Mouse (Mus musculus): ENCODE measurements around the gene Vsnl1. TPM values are rescaled to one million over a fixed set of nuclear protein-coding genes. Genes with fewer than 3 reads are reported as not detected.

Vsnl1 gene
- polyA plus RNA-seq, 1 experiment from 2014 or later, result 0.61 TPM

DNA sequence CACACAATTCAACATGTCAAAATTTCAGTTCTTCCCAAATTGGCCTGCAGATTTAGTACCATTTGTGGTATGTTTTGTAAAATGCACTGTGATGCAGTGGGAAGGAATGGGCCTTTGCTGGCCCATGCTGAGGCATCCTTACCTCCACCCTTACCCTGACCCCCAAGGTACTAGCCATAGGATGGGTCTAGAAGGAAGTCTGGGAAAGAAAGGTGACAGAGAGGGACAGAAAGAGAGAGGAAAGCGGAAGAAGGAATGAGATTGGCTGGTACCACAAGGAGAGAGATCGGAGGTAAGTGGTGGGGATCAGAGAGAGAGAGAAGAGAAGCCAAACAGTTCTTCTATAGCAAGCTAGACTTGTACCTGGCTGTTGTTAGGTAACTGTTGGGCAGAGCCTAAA, 125.3 kb downstream of the Vsnl1 start:
- ATAC-seq, result no peak
- H3K36me3 ChIP-seq (ENCODE audit: control insufficient read depth, insufficient read depth, low read length), result 0 out of 2 replicates have a peak, but pooled peaks cover 2% of the 10 kb centered on the region
- H3K4me2 ChIP-seq (ENCODE audit: low read depth, low read length), result no peak overlapping the region
- no peak overlapping the region for H3K27ac ChIP-seq (ENCODE audit: low read length)
- H3K27me3 ChIP-seq (replicated peaks; ENCODE audit: control insufficient read depth, insufficient read depth, low read length), result no peaks in the 10 kb centered on the region
- no peak overlapping the region for H3K4me3 ChIP-seq (ENCODE audit: low read length)
- no peaks in the 10 kb centered on the region for H3K9me3 ChIP-seq (ENCODE audit: control insufficient read depth, low read length)
- H3K9ac ChIP-seq (ENCODE audit: low read depth, low read length), result no peak overlapping the region
- 96% methylated on average over 2 of the region's 2 CpGs for WGBS
- no peaks in the 10 kb centered on the region for H3K4me1 ChIP-seq (ENCODE audit: control insufficient read depth, insufficient read depth, low read length)

DNA sequence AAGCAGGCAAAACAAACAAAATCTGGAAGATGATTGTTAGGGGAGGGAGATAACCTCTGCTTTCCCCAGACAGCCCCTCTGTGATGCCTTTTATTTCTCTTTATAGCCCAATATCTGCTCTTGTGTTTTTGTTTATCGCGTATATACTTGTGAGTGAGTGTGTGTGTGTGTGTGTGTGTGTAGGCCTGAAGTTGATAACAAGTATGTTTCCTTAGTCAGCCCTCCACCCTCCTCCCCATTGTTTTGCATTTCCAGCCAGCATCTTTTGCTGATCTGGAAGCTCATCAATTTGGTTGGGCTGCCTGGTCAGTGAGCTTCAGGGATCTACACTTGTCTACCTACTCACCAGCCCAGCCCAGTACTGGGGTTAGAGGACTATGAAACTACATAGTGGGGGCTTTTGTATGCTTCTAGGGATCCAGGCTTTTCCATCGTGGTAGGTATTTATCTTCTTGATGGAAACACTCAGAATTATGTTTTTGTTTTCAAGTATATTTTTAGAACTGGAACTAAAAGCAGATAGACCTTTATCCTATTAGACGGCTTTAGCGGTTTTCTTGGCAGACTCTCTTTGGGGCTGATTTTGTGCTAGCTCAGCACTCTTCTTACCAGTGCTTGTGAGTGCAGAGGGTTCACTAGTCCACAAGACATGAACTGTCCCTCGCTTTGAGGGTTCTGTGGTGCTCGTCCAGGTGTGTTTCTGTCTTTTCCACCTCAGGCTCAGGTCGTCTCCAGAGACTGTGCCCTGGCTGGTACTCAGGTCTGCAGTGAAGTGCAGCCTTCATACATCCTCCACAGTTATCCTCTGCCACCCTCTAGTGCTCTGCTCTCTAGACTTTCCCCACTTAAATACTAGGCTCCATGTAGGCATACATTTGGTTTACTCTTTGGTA, 129.4 kb downstream of the Vsnl1 start:
- H3K27ac ChIP-seq (ENCODE audit: low read length), result no peak overlapping the region
- H3K27me3 ChIP-seq (replicated peaks; ENCODE audit: control insufficient read depth, insufficient read depth, low read length), result no peaks in the 10 kb centered on the region
- no peaks in the 10 kb centered on the region for H3K9me3 ChIP-seq (ENCODE audit: control insufficient read depth, low read length)
- H3K9ac ChIP-seq (ENCODE audit: low read depth, low read length), result no peak overlapping the region
- ATAC-seq, result no peak
- H3K4me2 ChIP-seq (ENCODE audit: low read depth, low read length), result no peak overlapping the region
- no peak overlapping the region for H3K4me3 ChIP-seq (ENCODE audit: low read length)
- WGBS, result 91% methylated on average over 8 of the region's 8 CpGs
- 0 out of 2 replicates have a peak, but pooled peaks cover 4% of the 10 kb centered on the region for H3K36me3 ChIP-seq (ENCODE audit: control insufficient read depth, insufficient read depth, low read length)
- H3K4me1 ChIP-seq (ENCODE audit: control insufficient read depth, insufficient read depth, low read length), result no peaks in the 10 kb centered on the region

DNA sequence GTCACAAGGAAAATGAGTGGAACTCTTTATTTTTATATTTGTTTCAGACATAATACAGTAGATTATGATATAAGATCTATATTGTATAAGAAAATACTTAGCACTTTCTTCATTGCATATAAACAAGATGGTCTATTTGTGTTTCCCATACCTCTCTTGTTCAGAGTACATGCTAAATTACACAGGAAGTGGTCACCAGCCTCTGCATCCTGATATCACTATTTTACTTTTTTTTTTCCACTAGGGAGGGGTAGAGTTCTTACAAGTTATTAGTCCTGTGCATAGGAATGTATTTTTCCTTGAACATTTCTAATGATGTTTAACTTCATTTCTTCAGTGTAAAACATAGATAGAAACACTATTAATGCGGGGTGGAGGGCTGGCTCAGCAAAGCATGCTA, 135.6 kb downstream of the Vsnl1 start:
- H3K27me3 ChIP-seq (replicated peaks; ENCODE audit: control insufficient read depth, insufficient read depth, low read length), result no peaks in the 10 kb centered on the region
- no peaks in the 10 kb centered on the region for H3K4me1 ChIP-seq (ENCODE audit: control insufficient read depth, insufficient read depth, low read length)
- H3K9ac ChIP-seq (ENCODE audit: low read depth, low read length), result no peak overlapping the region
- H3K4me3 ChIP-seq (ENCODE audit: low read length), result no peak overlapping the region
- H3K27ac ChIP-seq (ENCODE audit: low read length), result no peak overlapping the region
- H3K9me3 ChIP-seq (ENCODE audit: control insufficient read depth, low read length), result no peaks in the 10 kb centered on the region
- ATAC-seq, result no peak
- no peak overlapping the region for H3K4me2 ChIP-seq (ENCODE audit: low read depth, low read length)
- H3K36me3 ChIP-seq (ENCODE audit: control insufficient read depth, insufficient read depth, low read length), result 0 out of 2 replicates have a peak, but pooled peaks cover 2% of the 10 kb centered on the region
- 86% methylated on average over 1 of the region's 1 CpGs for WGBS

DNA sequence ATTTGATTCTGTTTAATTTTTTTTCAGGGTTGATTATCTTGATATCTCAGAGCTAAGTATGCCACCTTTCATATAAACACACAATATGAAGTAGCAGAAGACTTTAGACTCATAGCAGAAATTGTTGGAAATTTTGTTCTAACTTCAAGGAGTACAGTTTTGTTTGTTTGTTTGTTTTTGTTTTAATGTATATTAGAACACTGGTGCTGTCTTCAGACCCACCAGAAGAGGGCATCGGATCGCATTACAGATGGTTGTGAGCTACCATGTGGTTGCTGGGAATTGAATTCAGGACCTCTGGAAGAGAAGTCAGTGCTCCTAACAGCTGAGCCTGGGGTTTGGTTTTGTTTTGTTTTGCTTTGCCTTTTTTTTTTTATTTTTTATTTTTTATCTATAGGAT, 150.0 kb downstream of the Vsnl1 start:
- Histone ChIP-seq H3K9ac (ENCODE audit: low read depth, low read length) (no peak overlapping the region), H3K4me3 (ENCODE audit: low read length) (no peak overlapping the region), H3K4me1 (ENCODE audit: control insufficient read depth, insufficient read depth, low read length) (no peaks in the 10 kb centered on the region), H3K9me3 (ENCODE audit: control insufficient read depth, low read length) (no peaks in the 10 kb centered on the region), H3K27me3 (replicated peaks; ENCODE audit: control insufficient read depth, insufficient read depth, low read length) (no peaks in the 10 kb centered on the region), H3K4me2 (ENCODE audit: low read depth, low read length) (no peak overlapping the region), H3K36me3 (ENCODE audit: control insufficient read depth, insufficient read depth, low read length) (0 out of 2 replicates have a peak, but pooled peaks cover 3% of the 10 kb centered on the region), H3K27ac (ENCODE audit: low read length) (no peak overlapping the region)
- ATAC-seq, result no peak
- 88% methylated on average over 2 of the region's 2 CpGs for WGBS

GRCm38 (mm10) chr12:11281584-11281983, 154.8 kb downstream of the Vsnl1 start:
- Histone ChIP-seq H3K4me3 (ENCODE audit: low read length) (no peak overlapping the region), H3K27me3 (replicated peaks; ENCODE audit: control insufficient read depth, insufficient read depth, low read length) (no peaks in the 10 kb centered on the region), H3K36me3 (ENCODE audit: control insufficient read depth, insufficient read depth, low read length) (peaks cover 4% of the 10 kb centered on the region; the same call in 1 of the 2 replicates), H3K9me3 (ENCODE audit: control insufficient read depth, low read length) (no peaks in the 10 kb centered on the region), H3K4me2 (ENCODE audit: low read depth, low read length) (no peak overlapping the region), H3K4me1 (ENCODE audit: control insufficient read depth, insufficient read depth, low read length) (no peaks in the 10 kb centered on the region), H3K27ac (ENCODE audit: low read length) (no peak overlapping the region), H3K9ac (ENCODE audit: low read depth, low read length) (no peak overlapping the region)
- WGBS, result 93% methylated on average over 2 of the region's 2 CpGs
- no peak for ATAC-seq

DNA sequence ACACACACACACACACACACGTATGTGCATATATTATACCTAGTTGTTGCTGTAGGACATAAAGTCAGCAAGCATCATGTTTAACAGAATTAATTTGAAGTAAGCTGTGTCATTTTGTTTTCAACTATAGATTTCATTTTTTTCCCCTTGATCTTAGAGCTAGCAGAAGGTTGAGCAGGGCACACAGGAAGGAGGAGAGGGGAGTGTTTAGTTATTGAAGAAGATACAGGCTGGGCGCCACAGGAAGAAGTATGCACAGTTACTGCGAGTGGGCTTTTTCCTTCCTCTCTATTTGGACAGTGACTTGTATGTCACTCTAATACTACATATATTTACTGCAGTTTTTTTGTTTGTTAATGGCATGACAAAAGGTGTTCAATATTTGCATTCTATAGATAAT, 156.5 kb downstream of the Vsnl1 start:
- H3K27me3 ChIP-seq (replicated peaks; ENCODE audit: control insufficient read depth, insufficient read depth, low read length), result no peaks in the 10 kb centered on the region
- no peaks in the 10 kb centered on the region for H3K4me1 ChIP-seq (ENCODE audit: control insufficient read depth, insufficient read depth, low read length)
- no peak for ATAC-seq
- no peak overlapping the region for H3K4me3 ChIP-seq (ENCODE audit: low read length)
- WGBS, result 86% methylated on average over 3 of the region's 3 CpGs
- H3K36me3 ChIP-seq (ENCODE audit: control insufficient read depth, insufficient read depth, low read length), result peaks cover 4% of the 10 kb centered on the region; the same call in 1 of the 2 replicates
- no peaks in the 10 kb centered on the region for H3K9me3 ChIP-seq (ENCODE audit: control insufficient read depth, low read length)
- no peak overlapping the region for H3K4me2 ChIP-seq (ENCODE audit: low read depth, low read length)
- no peak overlapping the region for H3K9ac ChIP-seq (ENCODE audit: low read depth, low read length)
- no peak overlapping the region for H3K27ac ChIP-seq (ENCODE audit: low read length)

DNA sequence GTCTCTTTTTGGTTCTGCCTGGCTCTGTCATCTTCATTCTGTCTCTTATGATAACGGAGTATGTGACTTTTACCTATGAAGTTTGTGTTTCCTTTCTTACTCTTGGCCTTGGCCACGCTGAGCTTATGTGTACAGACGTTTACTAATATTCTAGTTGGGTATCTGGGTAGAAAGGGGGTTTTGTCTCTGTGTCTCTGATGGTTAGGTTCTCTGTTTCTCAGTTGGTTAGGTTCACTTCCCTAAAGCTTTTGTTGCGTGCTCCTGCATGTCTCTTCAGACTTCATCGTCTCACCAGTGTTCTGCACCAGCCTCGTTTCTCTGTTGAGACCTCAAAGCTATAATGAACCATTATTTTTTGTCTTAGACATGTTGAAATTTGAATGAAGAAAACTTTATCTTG, 159.2 kb downstream of the Vsnl1 start:
- H3K9me3 ChIP-seq (ENCODE audit: control insufficient read depth, low read length), result no peaks in the 10 kb centered on the region
- no peak overlapping the region for H3K4me2 ChIP-seq (ENCODE audit: low read depth, low read length)
- H3K4me3 ChIP-seq (ENCODE audit: low read length), result no peak overlapping the region
- peaks cover 6% of the 10 kb centered on the region; the same call in 1 of the 2 replicates for H3K36me3 ChIP-seq (ENCODE audit: control insufficient read depth, insufficient read depth, low read length)
- ATAC-seq, result no peak
- 93% methylated on average over 6 of the region's 6 CpGs for WGBS
- H3K27me3 ChIP-seq (replicated peaks; ENCODE audit: control insufficient read depth, insufficient read depth, low read length), result no peaks in the 10 kb centered on the region
- H3K9ac ChIP-seq (ENCODE audit: low read depth, low read length), result no peak overlapping the region
- no peaks in the 10 kb centered on the region for H3K4me1 ChIP-seq (ENCODE audit: control insufficient read depth, insufficient read depth, low read length)
- no peak overlapping the region for H3K27ac ChIP-seq (ENCODE audit: low read length)

DNA sequence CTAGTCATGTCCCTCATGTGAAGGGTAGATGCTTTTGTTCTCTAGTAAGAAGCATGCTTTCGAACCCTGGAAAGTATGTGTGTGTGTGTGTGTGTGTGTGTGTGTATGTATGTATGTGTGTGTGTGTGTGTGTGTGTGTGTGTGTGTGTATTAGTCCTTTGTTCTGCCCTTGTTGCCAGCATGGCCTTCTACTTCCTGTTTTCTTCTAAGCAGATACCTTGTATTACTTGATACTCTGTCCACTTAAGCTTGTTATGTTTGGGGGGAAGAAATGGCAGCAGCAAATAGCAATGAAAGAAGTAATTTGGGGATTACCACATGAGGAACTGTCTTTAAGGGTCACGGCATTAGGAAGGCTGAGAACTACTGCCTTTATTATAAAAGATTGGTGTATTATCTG, 159.8 kb downstream of the Vsnl1 start:
- H3K4me3 ChIP-seq (ENCODE audit: low read length), result no peak overlapping the region
- no peaks in the 10 kb centered on the region for H3K27me3 ChIP-seq (replicated peaks; ENCODE audit: control insufficient read depth, insufficient read depth, low read length)
- no peak for ATAC-seq
- H3K9me3 ChIP-seq (ENCODE audit: control insufficient read depth, low read length), result no peaks in the 10 kb centered on the region
- 89% methylated on average over 2 of the region's 2 CpGs for WGBS
- H3K4me1 ChIP-seq (ENCODE audit: control insufficient read depth, insufficient read depth, low read length), result no peaks in the 10 kb centered on the region
- H3K36me3 ChIP-seq (ENCODE audit: control insufficient read depth, insufficient read depth, low read length), result peaks cover 6% of the 10 kb centered on the region; the same call in 1 of the 2 replicates
- H3K9ac ChIP-seq (ENCODE audit: low read depth, low read length), result no peak overlapping the region
- H3K4me2 ChIP-seq (ENCODE audit: low read depth, low read length), result no peak overlapping the region
- H3K27ac ChIP-seq (ENCODE audit: low read length), result no peak overlapping the region
